Mouse (Mus musculus) G1E (cell line): ENCODE data around the gene Cenpn.

Source experiments
- CTCF ChIP-seq: IDR thresholded peaks from 2 replicates; pipeline ENCODE4 v1.5.1; 2012; ENCODE audit warnings: low read depth, low read length, inconsistent platforms, mixed read lengths
- GATA1 ChIP-seq: IDR thresholded peaks from 2 replicates; pipeline ENCODE4 v1.6.1; 2012; ENCODE audit warnings: borderline replicate concordance, low read length, inconsistent platforms, mixed read lengths
- TAL1 ChIP-seq: conservative IDR thresholded peaks from 2 replicates; pipeline ENCODE4 v1.6.1; 2012; ENCODE audit warnings: low read depth, low read length, inconsistent platforms, mixed read lengths

- TF ChIP-seq CTCF (no peak), TAL1 (no peak), GATA1 (no peak)
Measured at GRCm38 (mm10) chr8:116881396-116881795, 40.1 kb upstream of the Cenpn start.
